Mouse (Mus musculus): ENCODE data around the gene Gtf2ird2.

GRCm38 (mm10) chr5:134250601-134251000, 66.8 kb downstream of the Gtf2ird2 start:
- TF ChIP-seq POLR2A (IDR thresholded peaks at IDR 0.05; ENCODE audit: low read depth, low read length): no peak
- TF ChIP-seq CTCF (IDR thresholded peaks at IDR 0.05; ENCODE audit: borderline replicate concordance, insufficient read depth, low read length): no peak

Data from embryonic fibroblast, embryonic 13.5 days (primary cell).